Mouse (Mus musculus) G1E (cell line): Measurements from ENCODE around the gene Ttyh1.

Experiments
- CTCF ChIP-seq: IDR thresholded peaks from 2 replicates; pipeline ENCODE4 v1.5.1; 2012; ENCODE audit warnings: low read depth, low read length, inconsistent platforms, mixed read lengths
- GATA1 ChIP-seq: IDR thresholded peaks from 2 replicates; pipeline ENCODE4 v1.6.1; 2012; ENCODE audit warnings: borderline replicate concordance, low read length, inconsistent platforms, mixed read lengths
- GATA2 ChIP-seq: IDR thresholded peaks from 2 replicates; pipeline ENCODE4 v1.6.1; 2012; ENCODE audit warnings: low read depth, low read length, inconsistent platforms, borderline replicate concordance
- POLR2AphosphoS5 ChIP-seq: IDR thresholded peaks from 2 replicates; pipeline ENCODE4 v1.6.1; 2012; ENCODE audit warnings: low read depth, low read length, inconsistent platforms; ENCODE audit not compliant: insufficient replicate concordance

GRCm38 (mm10) chr7:4073144-4073543 lies 46.1 kb upstream of the Ttyh1 start:
- TF ChIP-seq CTCF (no peak), POLR2AphosphoS5 (no peak), GATA1 (no peak), GATA2 (no peak)
